Mouse (Mus musculus) lung, postnatal 0 days (tissue): Measurements from ENCODE around the gene Nim1k. TPM values are rescaled to one million over a fixed set of nuclear protein-coding genes. Genes with fewer than 3 reads are reported as not detected.

Experiments used
- ATAC-seq: fragments of 200-750 bp; cut with Nextera tagmentation; 2 replicates; pipeline ENCODE4 v1.8.0; 2017; ENCODE audit warnings: moderate library complexity
- DNase-seq: peaks from one replicate; pipeline ENCODE4 v3.0.0-alpha.2; 2016; ENCODE audit warnings: low spot score
- H3K27ac ChIP-seq: fragments of 300-500 bp; sonication (generic); 2 replicates; pipeline ENCODE4 v1.5.1; 2014; ENCODE audit warnings: antibody characterized with exemption, mild to moderate bottlenecking, low read length, mixed read lengths
- H3K27me3 ChIP-seq: fragments of 300-500 bp; sonication (generic); replicated peaks from 2 replicates; pipeline ENCODE4 v1.6.1; 2014; ENCODE audit warnings: low read length, mixed read lengths; ENCODE audit not compliant: insufficient read depth
- H3K36me3 ChIP-seq: fragments of 300-500 bp; sonication (generic); 2 replicates; pipeline ENCODE4 v1.6.1; 2014; ENCODE audit warnings: low read length, mixed read lengths; ENCODE audit not compliant: insufficient read depth
- H3K4me1 ChIP-seq: fragments of 300-500 bp; sonication (generic); 2 replicates; pipeline ENCODE4 v1.6.1; 2014; ENCODE audit warnings: antibody characterized with exemption, low read depth, low read length, mixed read lengths; ENCODE audit not compliant: insufficient read depth
- H3K4me2 ChIP-seq: fragments of 300-500 bp; sonication (generic); replicated peaks from 2 replicates; pipeline ENCODE4 v1.6.1; 2014; ENCODE audit warnings: low read depth, mild to moderate bottlenecking, low read length, moderate library complexity, mixed read lengths
- H3K4me3 ChIP-seq: fragments of 300-500 bp; sonication (generic); 2 replicates; pipeline ENCODE4 v1.5.1; 2014; ENCODE audit warnings: low read depth, low read length
- H3K9ac ChIP-seq: fragments of 300-500 bp; sonication (generic); replicated peaks from 2 replicates; pipeline ENCODE4 v1.6.1; 2014; ENCODE audit warnings: low read depth, mild to moderate bottlenecking
- H3K9me3 ChIP-seq: fragments of 300-500 bp; sonication (generic); 2 replicates; pipeline ENCODE4 v1.6.1; 2016; ENCODE audit warnings: low read length, mixed read lengths
- CTCF ChIP-seq: IDR thresholded peaks from 2 replicates; pipeline ENCODE4 v1.5.1; 2016; ENCODE audit warnings: antibody characterized with exemption, mild to moderate bottlenecking
- EP300 ChIP-seq: IDR thresholded peaks from 2 replicates; pipeline ENCODE4 v1.6.1; 2016; ENCODE audit warnings: antibody characterized with exemption, mild to moderate bottlenecking, control low read depth
- WGBS: fragments of 180-500 bp; shearing (Covaris S2); extraction: QIAGEN DNeasy Blood & Tissue Kit; methylation state at CpG from one replicate; pipeline ENCODE4 v1.1.7; 2014; 5-methylcytosine and 5-hydroxymethylcytosine counted together
- polyA plus RNA-seq: library from polyadenylated mRNA; unstranded; fragments of >200 nt; fragmentation: Nextera tagmentation; extraction: Ambion mirVana; gene quantifications from 2 replicates; pipeline ENCODE4 v1.2.1, GENCODE M21; 2015

The Nim1k gene
- 0.63 and 0.76 TPM in 2 replicates for polyA plus RNA-seq

- DNase-seq = peak; percentile 89
- H3K4me2 ChIP-seq = peak within 1 kb of the TSS; percentile 96
- H3K9me3 ChIP-seq = no peaks in the 10 kb centered on the region
- H3K4me1 ChIP-seq = peaks cover 6% of the 10 kb centered on the region; the same call in 1 of the 2 replicates
- H3K9ac ChIP-seq = peak within 1 kb of the TSS; percentile 32; the same call in 1 of the 2 replicates
- H3K27me3 ChIP-seq = no peaks in the 10 kb centered on the region
- under 1% methylated on average over 42 of the region's 43 CpGs for whole genome bisulfite sequencing
- H3K36me3 ChIP-seq = no peaks in the 10 kb centered on the region
- peak within 1 kb of the TSS; percentile 26; the same call in 1 of the 2 replicates for H3K27ac ChIP-seq
- TF ChIP-seq CTCF = no peak
- TF ChIP-seq EP300 = no peak
- H3K4me3 ChIP-seq = peak within 1 kb of the TSS; percentile 53
- ATAC-seq = peak; percentile 98
These were observed at the start of gene Nim1k for GRCm38 (mm10) chr13:119755681-119756471. Gene Nim1k, minus strand, starts transcription at chr13:119755882.

DNA sequence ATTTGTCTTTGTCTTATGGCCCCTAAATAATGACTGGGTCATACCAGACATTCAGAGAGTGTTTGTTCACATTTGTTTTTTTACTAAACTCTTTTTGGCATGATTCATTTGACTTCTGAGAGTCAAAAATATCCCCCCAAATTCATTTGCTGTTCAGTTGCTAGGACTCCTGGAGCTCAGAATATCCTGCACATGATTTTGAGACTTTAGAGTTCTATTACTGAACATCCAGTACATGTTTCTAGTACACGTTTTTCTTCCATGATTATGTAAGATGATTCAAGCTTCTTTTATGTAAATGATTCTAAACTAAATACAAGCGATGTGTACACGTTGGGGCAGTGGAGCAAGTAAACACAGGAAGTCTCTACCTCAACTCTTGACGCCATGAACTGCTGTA lies 42.0 kb upstream of the Nim1k start:
- Histone ChIP-seq H3K9ac (no peak overlapping the region), H3K4me1 (no peaks in the 10 kb centered on the region), H3K4me2 (no peak overlapping the region), H3K27ac (no peak overlapping the region), H3K9me3 (no peaks in the 10 kb centered on the region), H3K27me3 (no peaks in the 10 kb centered on the region), H3K4me3 (no peak overlapping the region), H3K36me3 (no peaks in the 10 kb centered on the region)
- DNase-seq (no peak), ATAC-seq (no peak)
- TF ChIP-seq EP300 = no peak
- TF ChIP-seq CTCF = no peak
- WGBS = 37% methylated on average over 4 of the region's 4 CpGs

DNA sequence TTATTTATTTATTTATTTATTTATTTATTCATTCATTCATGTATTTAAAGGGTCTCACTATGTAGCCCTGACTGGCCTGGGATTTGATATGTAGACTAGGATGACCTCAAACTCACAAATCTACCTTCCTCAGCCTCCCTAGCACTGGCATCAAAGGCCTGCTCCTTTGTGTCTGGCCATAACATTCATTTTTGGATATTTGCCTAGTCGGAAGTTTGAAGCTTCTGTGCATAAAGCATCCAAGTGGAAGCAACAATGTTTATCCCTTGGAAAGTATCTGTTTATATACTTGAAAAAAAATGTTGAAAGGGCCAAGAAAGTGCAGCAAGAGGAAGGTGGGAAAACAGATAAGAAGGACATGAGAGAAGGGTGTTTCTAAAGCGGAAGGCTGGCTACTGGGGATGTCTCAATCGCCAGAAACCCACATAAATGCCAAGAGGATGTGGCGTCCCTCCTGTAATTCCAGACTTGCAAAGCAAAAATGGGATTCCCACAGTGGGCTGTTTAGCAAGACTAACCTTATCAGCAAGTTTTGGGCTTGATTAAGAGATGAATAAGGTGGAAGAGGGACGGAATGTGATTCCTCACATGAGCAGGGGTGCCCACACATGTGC lies 37.2 kb upstream of the Nim1k start:
- peaks cover 4% of the 10 kb centered on the region; the same call in 1 of the 2 replicates for H3K36me3 ChIP-seq
- H3K4me2 ChIP-seq = no peak overlapping the region
- peaks cover 9% of the 10 kb centered on the region; the same call in 1 of the 2 replicates for H3K4me1 ChIP-seq
- H3K27me3 ChIP-seq = no peaks in the 10 kb centered on the region
- H3K9ac ChIP-seq = no peak overlapping the region
- ATAC-seq = no peak
- no peak overlapping the region for H3K4me3 ChIP-seq
- no peak overlapping the region for H3K27ac ChIP-seq
- 40% methylated on average over 5 of the region's 5 CpGs for WGBS
- TF ChIP-seq EP300 (peak; percentile 43), CTCF (no peak)
- peak; percentile 40 for DNase-seq
- no peaks in the 10 kb centered on the region for H3K9me3 ChIP-seq

GRCm38 (mm10) chr13:119791580-119792135 lies 36.0 kb upstream of the Nim1k start:
- Histone ChIP-seq H3K9me3 (no peaks in the 10 kb centered on the region), H3K4me2 (peak overlapping the region; percentile 88), H3K36me3 (peaks cover 4% of the 10 kb centered on the region; the same call in 1 of the 2 replicates), H3K4me1 (peaks cover 9% of the 10 kb centered on the region; the same call in 1 of the 2 replicates), H3K9ac (peak overlapping the region; percentile 88; the same call in 1 of the 2 replicates), H3K27ac (peak overlapping the region; percentile 96), H3K27me3 (no peaks in the 10 kb centered on the region), H3K4me3 (peak overlapping the region; percentile 76)
- no peak for DNase-seq
- 4% methylated on average over 18 of the region's 18 CpGs for WGBS
- no peak for TF ChIP-seq EP300
- no peak for TF ChIP-seq CTCF
- ATAC-seq = no peak

DNA sequence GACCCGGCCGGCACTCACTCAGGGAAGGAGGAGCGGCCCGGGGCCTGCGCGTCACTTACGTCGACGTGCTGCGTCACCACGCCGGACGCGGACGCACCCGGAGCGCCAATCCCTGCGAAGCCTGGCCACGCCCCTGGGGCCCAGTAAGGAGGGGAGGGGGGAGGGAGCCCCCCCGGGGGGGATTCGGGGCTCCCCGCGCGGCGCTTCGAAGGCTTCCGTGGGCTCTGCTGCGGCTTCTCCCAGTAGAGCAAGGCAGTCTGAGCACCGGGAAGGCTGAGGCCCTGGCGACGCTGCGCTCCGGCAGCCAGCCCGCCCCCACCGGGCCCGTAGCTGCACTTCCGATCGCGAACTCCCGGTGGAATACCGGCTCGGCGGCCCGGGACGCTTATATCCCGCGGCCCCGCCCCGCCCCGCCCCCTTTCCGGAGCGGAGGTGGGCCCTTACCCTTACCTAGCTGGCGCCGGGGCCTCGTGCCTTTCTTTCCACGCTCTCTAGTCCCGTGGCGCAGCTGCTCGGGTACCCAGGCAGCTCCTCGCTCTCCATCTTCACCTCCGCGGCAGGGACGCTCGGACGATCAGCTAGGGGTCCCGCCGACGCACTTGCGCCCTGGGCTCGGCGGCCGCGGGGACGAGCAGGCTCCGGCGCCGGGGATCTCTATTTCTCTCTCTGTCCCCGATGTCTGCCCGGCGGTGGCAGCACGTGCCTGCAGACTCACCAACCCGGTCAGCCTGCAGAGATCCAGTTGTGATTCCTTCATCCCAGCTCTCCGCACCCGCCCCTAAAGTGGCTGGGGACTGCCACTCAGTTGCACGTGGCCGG lies 35.3 kb upstream of the Nim1k start, which contains the start of gene Zfp131:
TSS of gene Zfp131 (minus strand) at position 129 of the 819 bp plus-strand sequence.
- peaks cover 4% of the 10 kb centered on the region; the same call in 1 of the 2 replicates for H3K36me3 ChIP-seq
- peak; percentile 98 for ATAC-seq

More for the DNA sequence above, 35.3 kb upstream of the Nim1k start, which contains the start of gene Zfp131:
- peak within 1 kb of the TSS; percentile 76 for H3K4me3 ChIP-seq
- H3K4me1 ChIP-seq = peaks cover 9% of the 10 kb centered on the region; the same call in 1 of the 2 replicates
- H3K27ac ChIP-seq = peak within 1 kb of the TSS; percentile 96
- no peaks in the 10 kb centered on the region for H3K27me3 ChIP-seq
- H3K9me3 ChIP-seq = no peaks in the 10 kb centered on the region
- under 1% methylated on average over 47 of the region's 86 CpGs for WGBS
- DNase-seq = peak; percentile 98
- peak within 1 kb of the TSS; percentile 88 for H3K9ac ChIP-seq
- peak within 1 kb of the TSS; percentile 88 for H3K4me2 ChIP-seq
- no peak for TF ChIP-seq CTCF
- no peak for TF ChIP-seq EP300
